Mouse (Mus musculus) intestine, embryonic 14.5 days (tissue): ENCODE results near the gene Itih1. TPM values are rescaled to one million over a fixed set of nuclear protein-coding genes. Genes with fewer than 3 reads are reported as not detected.

Experiments used
- ATAC-seq: fragments of 200-750 bp; cut with Nextera tagmentation; replicated peaks from 2 replicates; pipeline ENCODE4 v1.8.0; 2017; ENCODE audit warnings: low read depth, moderate number of reproducible peaks, moderate TSS enrichment, moderate library complexity; ENCODE audit not compliant: low FRiP score, low TSS enrichment
- DNase-seq: peaks from one replicate; pipeline ENCODE4 v3.0.0-alpha.2; 2018; ENCODE audit warnings: low spot score
- H3K27ac ChIP-seq: fragments of 300-500 bp; sonication (generic); 2 replicates; pipeline ENCODE4 v1.5.1; 2014; ENCODE audit warnings: low read depth, mild to moderate bottlenecking, control low read depth
- H3K27me3 ChIP-seq: fragments of 300-500 bp; sonication (generic); replicated peaks from 2 replicates; pipeline ENCODE4 v1.6.1; 2014; ENCODE audit warnings: low read length, control low read depth; ENCODE audit not compliant: control insufficient read depth, insufficient read depth
- H3K36me3 ChIP-seq: fragments of 300-500 bp; sonication (generic); 2 replicates; pipeline ENCODE4 v1.6.1; 2014; ENCODE audit warnings: low read length, control low read depth; ENCODE audit not compliant: control insufficient read depth, insufficient read depth
- H3K4me1 ChIP-seq: fragments of 300-500 bp; sonication (generic); replicated peaks from 2 replicates; pipeline ENCODE4 v1.6.1; 2014; ENCODE audit warnings: low read length, control low read depth, mixed read lengths; ENCODE audit not compliant: control insufficient read depth, insufficient read depth
- H3K4me2 ChIP-seq: fragments of 300-500 bp; sonication (generic); 2 replicates; pipeline ENCODE4 v1.6.1; 2014; ENCODE audit warnings: low read length
- H3K4me3 ChIP-seq: fragments of 300-500 bp; sonication (generic); 2 replicates; pipeline ENCODE4 v1.5.1; 2014; ENCODE audit warnings: low read depth, low read length, control low read depth, mixed read lengths
- H3K9ac ChIP-seq: fragments of 300-500 bp; sonication (generic); 2 replicates; pipeline ENCODE4 v1.6.1; 2014; ENCODE audit warnings: mild to moderate bottlenecking, low read length
- H3K9me3 ChIP-seq: fragments of 300-500 bp; sonication (generic); 2 replicates; pipeline ENCODE4 v1.6.1; 2016; ENCODE audit warnings: low read length, control low read depth; ENCODE audit not compliant: control insufficient read depth
- WGBS: fragments of 180-500 bp; shearing (Covaris S2); extraction: QIAGEN DNeasy Blood & Tissue Kit; methylation state at CpG from one replicate; pipeline ENCODE4 v1.1.7; 2014; 5-methylcytosine and 5-hydroxymethylcytosine counted together
- polyA plus RNA-seq: library from polyadenylated mRNA; unstranded; fragments of >200 nt; fragmentation: Nextera tagmentation; extraction: Ambion mirVana; gene quantifications from 2 replicates; pipeline ENCODE4 v1.2.1, GENCODE M21; 2014

Itih1 gene
- polyA plus RNA-seq, 1 experiment from 2014 or later: not detected

DNA sequence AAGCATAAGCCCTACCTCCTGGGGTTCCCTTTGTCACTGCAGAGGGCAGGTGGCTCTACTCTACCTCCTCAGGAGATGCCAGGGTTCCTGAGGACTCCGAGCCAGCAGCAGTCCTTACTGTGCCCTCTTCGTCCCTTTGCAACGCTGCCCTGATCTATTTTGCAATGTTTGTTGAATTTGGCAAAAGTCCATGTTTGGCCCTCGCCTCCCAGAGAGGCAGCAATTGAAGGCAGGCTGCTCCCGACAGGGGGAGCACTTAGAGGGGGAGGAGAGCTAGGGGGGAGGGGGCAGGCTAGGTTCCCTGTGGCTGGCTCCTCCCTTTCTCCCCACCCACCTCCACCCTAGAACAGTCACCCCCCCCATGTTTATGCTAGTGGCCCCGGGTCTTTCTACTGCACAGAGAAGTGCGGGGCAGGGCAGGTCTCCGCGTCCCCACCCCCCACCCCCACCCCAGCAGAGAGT lies 54.8 kb downstream of the Itih1 start:
- ATAC-seq (0 out of 2 replicates have a peak, but pooled peaks have one; percentile 32), DNase-seq (no peak)
- no peak overlapping the region for H3K4me3 ChIP-seq
- WGBS: 10% methylated on average over 8 of the region's 9 CpGs
- no peaks in the 10 kb centered on the region for H3K9me3 ChIP-seq
- H3K36me3 ChIP-seq: no peaks in the 10 kb centered on the region
- no peak overlapping the region for H3K9ac ChIP-seq
- peaks cover 6% of the 10 kb centered on the region for H3K4me1 ChIP-seq
- H3K27me3 ChIP-seq: no peaks in the 10 kb centered on the region
- H3K4me2 ChIP-seq: peak overlapping the region; percentile 31
- H3K27ac ChIP-seq: no peak overlapping the region

- no peak within 1 kb of the TSS for H3K4me2 ChIP-seq
- 88% methylated on average over 3 of the region's 3 CpGs for WGBS
- H3K27me3 ChIP-seq: no peaks in the 10 kb centered on the region
- H3K9me3 ChIP-seq: no peaks in the 10 kb centered on the region
- no peak within 1 kb of the TSS for H3K9ac ChIP-seq
- no peak for ATAC-seq
- DNase-seq: no peak
- H3K4me3 ChIP-seq: no peak within 1 kb of the TSS
- no peaks in the 10 kb centered on the region for H3K36me3 ChIP-seq
- peaks cover 6% of the 10 kb centered on the region for H3K4me1 ChIP-seq
- no peak within 1 kb of the TSS for H3K27ac ChIP-seq
These were observed 56.9 kb downstream of the Itih1 start, which contains the start of gene Itih4 for GRCm38 (mm10) chr14:30886204-30886603. Itih4 (plus strand) TSS chr14:30886476.

- ATAC-seq (no peak), DNase-seq (no peak)
- Histone ChIP-seq H3K4me3 (no peak overlapping the region), H3K27me3 (no peaks in the 10 kb centered on the region), H3K4me2 (no peak overlapping the region), H3K9ac (no peak overlapping the region), H3K9me3 (no peaks in the 10 kb centered on the region), H3K36me3 (no peaks in the 10 kb centered on the region), H3K4me1 (peaks cover 6% of the 10 kb centered on the region), H3K27ac (no peak overlapping the region)
- 8% methylated on average over 3 of the region's 3 CpGs for WGBS
These were observed 57.8 kb downstream of the Itih1 start for GRCm38 (mm10) chr14:30885298-30885697.

DNA sequence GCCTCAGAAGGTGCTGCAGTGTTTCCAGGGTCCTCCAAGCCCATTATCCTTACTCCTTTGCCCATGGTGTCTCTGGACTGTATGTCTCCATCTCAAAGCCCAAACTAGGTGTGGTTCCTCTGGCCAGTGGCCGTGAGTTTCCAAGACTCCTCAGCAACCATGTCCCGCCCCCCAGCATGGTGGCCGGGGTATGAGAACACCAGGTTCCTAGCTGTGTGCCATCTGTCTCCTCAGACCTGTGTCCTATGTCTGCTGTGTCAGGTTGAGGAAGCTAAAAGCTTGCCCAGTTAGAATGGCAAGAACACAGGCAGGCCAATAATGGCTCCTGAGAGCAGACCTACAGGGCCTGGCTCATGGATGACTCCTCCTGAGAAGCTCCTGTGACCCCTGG lies 61.4 kb downstream of the Itih1 start:
- H3K4me3 ChIP-seq: no peak overlapping the region
- 87% methylated on average over 3 of the region's 3 CpGs for WGBS
- H3K9ac ChIP-seq: no peak overlapping the region
- no peaks in the 10 kb centered on the region for H3K27me3 ChIP-seq
- H3K9me3 ChIP-seq: no peaks in the 10 kb centered on the region
- H3K4me1 ChIP-seq: peaks cover 7% of the 10 kb centered on the region
- H3K27ac ChIP-seq: no peak overlapping the region
- ATAC-seq (no peak), DNase-seq (no peak)
- H3K4me2 ChIP-seq: no peak overlapping the region
- H3K36me3 ChIP-seq: no peaks in the 10 kb centered on the region

- DNase-seq: no peak
- Histone ChIP-seq H3K4me2 (no peak overlapping the region), H3K27me3 (no peaks in the 10 kb centered on the region), H3K9ac (no peak overlapping the region), H3K4me3 (no peak overlapping the region), H3K27ac (no peak overlapping the region), H3K9me3 (no peaks in the 10 kb centered on the region), H3K36me3 (no peaks in the 10 kb centered on the region; the same call in 1 of the 2 replicates), H3K4me1 (peaks cover 7% of the 10 kb centered on the region)
- no peak for ATAC-seq
- 84% methylated on average over 17 of the region's 17 CpGs for WGBS
These were observed 62.0 kb downstream of the Itih1 start for GRCm38 (mm10) chr14:30880811-30881717.

DNA sequence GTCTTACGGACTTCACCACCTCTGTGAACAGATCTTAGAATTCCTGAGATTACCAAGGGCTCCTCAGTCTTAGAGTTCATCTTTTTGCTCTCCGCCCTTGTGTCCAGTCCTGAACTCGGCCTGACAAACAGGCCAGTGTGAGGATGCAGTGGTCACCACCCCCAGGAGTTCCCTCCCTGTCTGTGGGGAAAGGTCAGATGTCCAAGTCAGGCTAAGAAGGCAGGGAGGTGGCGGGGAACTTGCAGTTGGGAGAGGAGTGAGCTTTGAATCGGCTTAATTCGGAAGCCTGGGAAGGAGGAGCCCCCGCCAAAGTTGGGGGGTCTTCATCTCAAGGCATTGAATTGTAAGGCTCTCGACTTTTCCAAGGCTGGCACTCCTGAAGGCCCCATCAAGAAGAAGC lies 62.8 kb downstream of the Itih1 start:
- Histone ChIP-seq H3K36me3 (peaks cover 8% of the 10 kb centered on the region), H3K27me3 (no peaks in the 10 kb centered on the region), H3K4me3 (no peak overlapping the region), H3K9me3 (no peaks in the 10 kb centered on the region), H3K4me2 (no peak overlapping the region), H3K27ac (no peak overlapping the region), H3K4me1 (peaks cover 7% of the 10 kb centered on the region), H3K9ac (no peak overlapping the region)
- ATAC-seq: no peak
- 73% methylated on average over 8 of the region's 8 CpGs for WGBS
- no peak for DNase-seq

GRCm38 (mm10) chr14:30879794-30880193 lies 63.3 kb downstream of the Itih1 start:
- Histone ChIP-seq H3K27ac (peak overlapping the region; percentile 70), H3K27me3 (no peaks in the 10 kb centered on the region), H3K4me3 (no peak overlapping the region), H3K36me3 (peaks cover 11% of the 10 kb centered on the region), H3K4me2 (no peak overlapping the region), H3K9ac (no peak overlapping the region), H3K9me3 (no peaks in the 10 kb centered on the region), H3K4me1 (peaks cover 7% of the 10 kb centered on the region)
- DNase-seq: no peak
- ATAC-seq: peak; percentile 57
- WGBS: 44% methylated on average over 9 of the region's 9 CpGs
